Mouse (Mus musculus): ENCODE results near the gene Fanca.

GRCm38 (mm10) chr8:123333091-123333587 is 14.8 kb upstream of the Fanca start:
- TF ChIP-seq POLR2A (IDR thresholded peaks at IDR 0.05; ENCODE audit: low read depth, low read length) (no peak), CTCF (IDR thresholded peaks at IDR 0.05; ENCODE audit: borderline replicate concordance, insufficient read depth, low read length) (no peak)
